Mouse (Mus musculus) mouse embryonic stem cell (cell line): ENCODE results near the gene Eddm3b.

Experiments
- in situ Hi-C, 2 experiments: fragments of 300-500 bp; cut with MboI; formaldehyde crosslinking; loops; 1 replicate in 1 of 2; 3 replicates in 1 of 2; pipeline ENCODE4 v1.14.3; 2019 to 2020; ENCODE audit warnings: low sequenced_read_pairs in 2 of 2, low pct_unique_long_range_greater_than_20kb in 1 of 2, mixed read lengths in 1 of 2; ENCODE audit not compliant: unreplicated experiment in 1 of 2

Eddm3b gene

DNA sequence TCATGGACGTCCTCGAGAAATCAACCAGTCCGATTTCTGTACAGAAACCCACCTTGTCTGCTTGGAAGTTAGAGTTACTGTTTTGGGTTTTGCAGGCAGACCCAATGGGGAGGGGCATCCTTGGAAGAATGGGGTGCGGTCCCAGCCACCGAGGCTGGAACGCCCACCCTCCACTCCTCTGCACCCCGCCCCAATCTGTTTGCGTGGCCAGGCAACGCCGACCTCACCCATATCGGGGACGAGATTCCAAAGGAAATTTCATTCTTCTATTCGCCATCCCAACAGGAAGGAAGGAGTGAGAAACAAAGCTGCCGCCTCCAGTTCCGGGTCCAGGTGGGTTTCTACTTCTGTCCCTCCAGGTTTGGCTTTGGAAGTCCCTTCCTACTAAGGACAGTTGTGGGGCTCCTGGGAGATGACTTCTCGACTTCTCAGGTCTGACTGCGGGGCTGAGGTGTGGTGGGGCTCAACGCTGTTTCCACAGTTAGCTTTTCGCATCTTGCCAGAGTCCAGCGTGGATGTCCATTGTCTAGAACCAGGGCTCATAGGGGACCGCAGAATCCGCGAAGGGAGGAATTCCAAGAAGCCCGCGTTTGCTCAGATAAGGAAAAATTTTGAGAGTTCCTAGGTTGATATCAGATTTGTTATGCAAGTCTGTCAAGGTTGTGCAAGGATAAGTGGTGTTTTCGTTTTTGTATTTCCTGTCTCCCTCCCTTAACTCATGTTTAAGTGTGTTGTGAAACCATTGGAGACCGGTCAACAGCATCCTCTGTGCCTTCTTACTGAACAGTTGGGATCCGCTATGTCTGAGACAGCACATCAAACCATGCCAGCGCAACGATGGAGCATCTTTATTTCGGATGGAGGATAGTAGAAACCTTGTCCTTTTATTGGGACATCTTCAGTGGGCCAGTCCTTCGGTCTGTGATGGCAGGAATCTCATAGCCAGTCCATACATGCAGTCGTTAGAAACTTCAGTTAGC lies 23.0 kb upstream of the Eddm3b start, which contains the start of the genes Rnase4 and Ang:
TSS of gene Rnase4 (plus strand) at position 157 of the 980 bp plus-strand sequence.
TSS of gene Ang (plus strand) at position 230 of the 980 bp plus-strand sequence.
- in situ Hi-C loops: loop anchor here in 1 of 2 experiments (10.0 kb wide), 1 partner anchor 684 kb away; the partner anchor contains the start of gene Ang4

DNA sequence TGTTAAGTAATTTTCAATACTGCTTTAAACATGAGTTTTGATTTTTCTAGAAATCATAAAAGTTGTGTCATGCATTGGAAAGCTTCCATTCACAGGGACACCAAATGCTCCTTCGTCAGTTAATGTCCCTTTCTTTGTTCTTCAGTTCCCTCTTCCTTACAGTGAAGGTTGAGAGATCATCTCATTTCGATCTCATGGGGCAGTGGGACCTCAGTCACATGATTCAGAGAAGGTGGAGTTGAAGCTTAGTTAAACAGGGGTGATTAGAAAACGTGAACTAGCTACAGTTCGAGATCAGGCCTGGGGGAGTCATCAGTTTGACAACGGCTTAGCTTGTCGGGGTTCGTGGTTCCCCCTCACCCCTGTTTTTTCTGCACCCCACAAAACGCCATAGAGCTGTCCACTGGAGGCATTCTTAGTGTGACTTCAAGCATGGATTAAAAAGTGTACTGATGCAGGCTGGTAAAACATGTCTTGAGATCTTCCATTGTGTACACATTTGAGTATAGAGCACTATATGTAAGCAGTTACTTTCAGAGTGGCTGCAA lies 22.1 kb upstream of the Eddm3b start:
- in situ Hi-C loops: loop anchor here in 1 of 2 experiments (10.0 kb wide), 1 partner anchor 683 kb away; the partner anchor contains the start of gene Ang4

DNA sequence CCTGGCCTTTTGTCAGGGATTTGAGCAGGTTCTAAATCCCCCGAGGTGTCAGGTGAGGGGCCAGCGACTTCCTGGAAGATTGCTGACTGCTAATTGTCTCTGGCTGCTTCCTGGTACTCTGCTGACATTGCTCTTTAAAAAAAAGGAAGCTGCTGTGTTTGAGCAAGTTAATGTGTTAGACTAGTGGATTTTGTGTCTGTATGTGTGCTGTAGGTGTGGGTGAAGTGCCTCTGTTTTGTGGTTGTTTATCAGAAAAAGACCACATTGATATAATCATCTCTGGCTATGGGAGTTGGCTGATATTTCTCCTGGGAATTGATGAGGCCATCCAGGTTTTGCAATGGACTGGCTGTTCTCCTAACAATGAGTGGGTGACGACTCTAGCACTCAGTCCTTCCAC lies 20.7 kb upstream of the Eddm3b start:
- in situ Hi-C loops: loop anchor here in 1 of 2 experiments (10.0 kb wide), 1 partner anchor 681 kb away; the partner anchor contains the start of gene Ang4

DNA sequence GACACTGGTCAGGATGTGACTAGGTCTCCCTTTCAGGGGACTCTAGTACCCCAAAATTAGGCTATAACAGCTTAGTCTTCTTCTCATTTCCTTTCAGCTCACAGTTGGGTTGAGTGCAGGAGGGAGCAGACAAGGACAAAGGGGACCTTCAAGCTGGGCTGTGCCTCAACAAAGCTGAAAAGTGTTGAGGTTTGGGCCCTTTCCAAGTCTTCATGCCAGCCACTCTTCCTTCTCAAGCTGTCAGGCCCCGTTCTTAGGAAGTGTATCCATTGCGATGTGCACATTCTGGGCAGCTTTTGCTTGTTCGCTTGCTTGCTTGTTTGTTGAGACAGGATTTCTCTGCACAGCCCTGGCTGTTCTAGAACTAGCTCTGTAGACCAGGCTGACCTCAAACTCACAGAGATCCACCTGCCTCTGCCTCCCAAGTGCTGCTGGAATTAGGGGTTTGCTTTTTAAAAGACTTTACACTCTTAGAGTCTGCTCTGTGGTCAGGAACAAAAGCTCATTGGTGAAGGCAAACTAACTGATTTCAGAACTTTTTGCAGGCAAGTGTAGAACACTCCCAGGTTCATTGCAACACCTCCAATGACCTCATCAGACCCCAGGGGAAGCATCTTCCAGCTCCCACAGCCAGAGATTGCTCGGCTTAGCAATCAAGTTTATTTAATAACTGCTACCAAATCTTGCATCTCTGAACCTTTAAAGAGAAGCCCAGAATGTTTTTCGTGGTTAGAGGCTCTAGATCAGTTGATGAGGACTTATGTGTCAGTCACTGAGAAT lies 19.9 kb upstream of the Eddm3b start:
- in situ Hi-C loops: loop anchor here in 1 of 2 experiments (10.0 kb wide), 1 partner anchor 681 kb away; the partner anchor contains the start of gene Ang4

DNA sequence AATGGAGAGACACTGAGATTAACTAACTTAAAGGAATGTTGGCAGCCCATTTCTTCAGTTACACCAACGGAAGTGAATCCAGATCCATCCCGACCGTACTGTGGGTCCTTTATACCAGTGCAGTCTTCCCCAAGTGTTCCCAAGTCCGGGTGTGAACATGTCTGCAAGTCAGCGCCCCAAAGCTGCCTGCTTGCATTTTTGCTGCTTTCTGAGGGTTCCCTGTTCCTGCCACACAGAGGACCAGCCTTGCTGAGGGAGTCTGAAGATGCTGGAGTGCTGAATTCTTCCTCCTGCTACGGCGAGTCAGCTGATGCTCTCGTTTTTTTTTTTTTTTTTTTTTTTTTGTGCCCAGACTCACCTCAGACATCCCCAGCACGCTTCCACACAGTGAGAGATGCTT lies 19.3 kb upstream of the Eddm3b start:
- in situ Hi-C loops: loop anchor here (5.0 to 10.0 kb wide), 2 partner anchors 677 to 680 kb away; partner anchors contain the start of gene Ang4 (in 2 of the 2)

DNA sequence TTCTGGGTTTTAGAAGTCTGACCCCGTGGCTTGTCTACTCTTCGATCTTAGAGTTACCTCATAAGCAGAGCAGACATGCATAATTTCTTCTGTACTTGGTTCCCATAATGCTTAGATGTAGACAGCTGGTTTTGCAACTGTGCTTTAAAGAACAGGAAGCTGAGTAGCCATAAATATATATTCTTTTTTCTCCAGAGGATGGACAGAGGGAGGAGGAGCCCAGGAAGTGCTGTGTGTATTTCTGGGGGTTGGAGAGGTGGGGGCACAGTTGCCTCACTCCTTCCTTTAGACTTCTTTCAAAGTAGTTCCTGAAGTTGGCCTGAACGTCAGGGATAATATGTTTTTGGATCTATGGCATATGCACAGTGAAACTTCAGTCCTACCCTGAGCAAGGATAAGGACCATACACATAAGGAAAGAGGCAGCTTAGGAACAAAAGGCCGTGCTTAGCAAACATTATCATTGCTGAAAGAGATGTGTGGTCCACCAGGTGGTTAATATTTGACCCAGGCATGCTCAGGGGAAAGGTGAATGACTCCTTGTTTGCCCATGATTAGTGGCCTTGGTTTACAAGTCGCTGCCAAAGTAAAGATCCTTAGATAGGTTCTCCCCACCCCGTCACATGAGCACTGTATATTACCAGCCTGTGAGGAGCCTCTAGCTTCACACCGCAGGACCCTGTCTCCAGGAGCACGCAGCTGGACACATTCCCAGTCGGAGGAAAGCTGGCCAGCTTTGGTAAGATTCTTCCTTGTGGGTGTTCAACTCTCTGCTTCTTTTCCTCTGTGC lies 18.3 kb upstream of the Eddm3b start:
- in situ Hi-C loops: loop anchor here (5.0 to 10.0 kb wide), 2 partner anchors 676 to 679 kb away; partner anchors contain the start of gene Ang4 (in 2 of the 2)

DNA sequence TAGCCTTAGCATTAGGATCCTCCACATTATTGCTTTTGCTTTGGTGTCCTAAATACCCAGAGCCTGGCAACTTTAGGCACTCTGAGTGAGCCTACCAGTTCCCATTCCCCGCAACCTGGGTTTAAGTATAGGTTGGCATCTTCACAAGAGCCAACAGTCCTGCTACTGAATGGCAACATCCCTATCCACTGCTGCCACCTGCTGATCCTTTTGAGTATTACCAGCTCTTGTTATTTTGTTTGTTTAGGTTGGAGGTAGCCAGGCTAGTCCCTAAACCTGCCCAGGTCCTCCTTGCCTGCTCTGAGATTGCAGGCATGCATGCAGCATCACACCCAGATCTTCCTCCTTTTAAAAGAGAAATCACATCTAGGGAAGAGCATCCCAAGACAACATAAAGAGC lies 15.9 kb upstream of the Eddm3b start:
- in situ Hi-C loops: loop anchor here (5.0 to 10.0 kb wide), 2 partner anchors 674 to 677 kb away; partner anchors contain the start of gene Ang4 (in 2 of the 2)

DNA sequence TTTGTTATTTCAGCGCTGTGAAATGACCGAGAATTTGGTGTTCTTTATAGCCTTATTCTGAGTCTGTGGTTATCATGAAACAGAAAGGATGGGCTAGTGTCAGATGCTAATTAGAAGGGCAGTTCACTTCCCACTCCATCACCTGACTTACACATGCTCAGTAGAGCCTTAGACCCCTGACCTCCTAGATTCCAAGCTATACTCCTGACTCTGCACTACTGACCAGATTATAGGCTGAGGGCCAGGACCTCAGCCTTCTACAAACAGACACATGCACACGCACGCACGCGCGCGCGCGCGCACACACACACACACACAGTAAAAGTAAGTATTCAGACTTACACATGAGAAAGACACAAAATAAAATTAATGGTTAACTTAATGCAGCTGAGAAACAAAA lies 15.3 kb upstream of the Eddm3b start:
- in situ Hi-C loops: loop anchor here (5.0 to 10.0 kb wide), 2 partner anchors 673 to 676 kb away; partner anchors contain the start of gene Ang4 (in 2 of the 2)

DNA sequence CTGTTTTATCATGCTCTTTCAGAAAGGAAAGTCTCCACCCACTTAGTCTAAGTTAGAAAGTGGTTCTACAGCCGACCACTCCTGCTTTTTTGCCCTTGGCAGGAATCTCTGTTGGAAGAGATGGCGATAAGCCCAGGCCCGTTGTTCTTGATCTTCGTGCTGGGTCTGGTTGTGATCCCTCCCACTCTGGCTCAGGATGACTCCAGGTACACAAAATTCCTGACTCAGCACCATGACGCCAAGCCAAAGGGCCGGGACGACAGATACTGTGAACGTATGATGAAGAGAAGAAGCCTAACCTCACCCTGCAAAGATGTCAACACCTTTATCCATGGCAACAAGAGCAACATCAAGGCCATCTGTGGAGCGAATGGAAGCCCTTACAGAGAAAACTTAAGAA lies 12.9 kb upstream of the Eddm3b start:
- in situ Hi-C loops: loop anchor here in 1 of 2 experiments (5.0 kb wide), 1 partner anchor 166 kb away; no protein-coding TSS in a partner anchor

DNA sequence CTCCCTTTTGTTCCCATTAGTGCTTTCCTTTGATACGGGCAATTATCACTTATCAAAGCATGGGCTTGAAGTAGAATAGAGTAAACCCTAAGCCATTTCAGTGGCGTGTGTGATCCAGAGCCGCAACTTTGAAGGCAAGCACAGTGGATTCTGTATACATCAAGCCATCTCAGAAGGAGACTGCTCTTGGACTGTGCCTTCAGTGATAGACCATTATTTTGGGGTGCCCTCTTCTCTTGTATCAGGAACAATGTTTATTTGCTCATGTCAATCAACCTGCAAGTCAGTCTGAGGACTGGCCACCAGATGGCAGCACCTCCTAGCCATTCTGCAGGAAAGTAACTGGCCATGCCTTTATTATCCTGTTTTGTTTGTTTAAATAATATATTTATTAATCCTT lies 11.0 kb upstream of the Eddm3b start:
- in situ Hi-C loops: loop anchor here in 1 of 2 experiments (5.0 kb wide), 1 partner anchor 164 kb away; no protein-coding TSS in a partner anchor

DNA sequence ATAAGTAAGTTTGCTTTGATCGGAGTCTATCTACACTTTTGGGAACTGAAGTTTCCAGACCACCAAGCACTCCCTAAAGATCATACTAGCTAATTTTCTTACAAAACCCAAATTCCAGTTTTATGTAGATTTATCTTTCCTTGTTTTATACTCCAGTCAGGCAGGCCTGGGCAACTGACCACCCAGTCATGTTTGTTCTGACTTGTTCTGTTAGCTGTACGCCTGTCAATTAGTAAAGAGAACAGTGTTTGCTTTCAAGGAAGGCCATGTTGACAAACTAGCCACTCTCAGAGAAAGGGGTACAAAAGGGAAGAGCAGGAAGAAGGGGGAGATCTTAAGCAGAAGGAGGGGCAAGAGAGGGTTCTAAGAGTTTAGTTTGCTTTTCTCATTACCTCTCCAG lies 9.9 kb upstream of the Eddm3b start:
- in situ Hi-C loops: loop anchor here in 1 of 2 experiments (5.0 kb wide), 1 partner anchor 163 kb away; no protein-coding TSS in a partner anchor

DNA sequence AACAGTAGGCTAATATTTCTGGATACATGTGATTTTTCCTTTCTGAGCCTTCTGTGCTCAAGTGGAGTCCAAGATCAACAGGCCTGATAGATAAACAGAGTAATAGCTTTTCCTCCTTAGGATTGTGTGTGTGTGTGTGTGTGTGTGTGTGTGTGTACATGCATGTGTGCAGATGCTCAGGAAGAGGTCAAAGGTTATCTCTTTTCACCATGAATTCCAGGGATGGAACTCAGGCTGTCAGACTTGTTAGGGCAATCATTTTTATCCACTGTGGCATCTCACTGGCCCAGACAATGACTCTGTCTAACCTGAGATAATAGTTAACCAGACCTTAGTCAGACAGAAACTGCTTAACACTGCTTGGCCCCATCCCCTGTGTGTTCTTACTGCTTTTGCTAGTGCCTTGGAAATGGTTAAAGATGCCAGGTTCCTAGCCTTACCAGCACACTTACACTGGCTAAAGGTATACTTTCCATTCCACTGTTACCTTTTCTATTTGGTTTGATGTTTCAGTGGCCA lies 7.7 kb upstream of the Eddm3b start:
- in situ Hi-C loops: no loop called here

DNA sequence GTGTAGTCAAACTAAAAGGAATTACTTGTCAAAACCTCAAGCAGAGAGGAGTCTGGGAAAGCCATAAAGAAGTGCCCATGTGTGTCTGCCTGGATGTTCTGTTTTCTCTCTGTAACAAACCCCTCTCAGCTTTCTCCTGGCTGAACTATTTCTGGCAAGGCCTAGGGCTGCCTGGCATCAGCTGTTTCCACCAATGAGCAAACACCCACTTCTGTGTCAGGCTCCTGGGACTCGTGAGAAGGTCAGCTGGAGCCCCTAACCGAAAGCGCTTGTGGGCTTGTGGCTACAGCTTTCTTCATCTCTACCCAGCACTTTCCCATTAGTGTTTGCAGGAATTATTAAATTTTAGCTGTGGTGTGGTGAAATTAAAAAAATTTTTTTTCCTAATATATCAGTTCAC lies 2.3 kb upstream of the Eddm3b start:
- in situ Hi-C loops: no loop called here

DNA sequence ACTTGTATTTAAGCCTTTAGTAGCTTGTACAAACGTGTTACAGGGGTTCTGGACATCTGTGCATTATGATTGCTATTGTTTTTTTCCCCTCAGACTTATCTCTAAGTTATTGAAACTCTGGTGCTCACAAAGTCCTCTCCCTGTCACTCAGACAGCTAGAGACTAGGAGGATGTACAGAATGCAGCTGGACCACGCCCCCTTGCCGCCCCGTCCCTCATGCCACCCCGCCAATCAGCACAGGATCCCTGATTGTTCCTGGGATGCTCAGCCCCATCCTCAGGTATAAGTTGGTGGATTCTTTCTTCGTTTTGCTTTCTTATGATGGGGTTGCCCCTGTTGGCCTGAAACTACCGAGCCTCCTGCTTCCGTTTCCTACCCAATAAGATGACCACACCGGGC lies 750 bp upstream of the Eddm3b start:
- in situ Hi-C loops: no loop called here

DNA sequence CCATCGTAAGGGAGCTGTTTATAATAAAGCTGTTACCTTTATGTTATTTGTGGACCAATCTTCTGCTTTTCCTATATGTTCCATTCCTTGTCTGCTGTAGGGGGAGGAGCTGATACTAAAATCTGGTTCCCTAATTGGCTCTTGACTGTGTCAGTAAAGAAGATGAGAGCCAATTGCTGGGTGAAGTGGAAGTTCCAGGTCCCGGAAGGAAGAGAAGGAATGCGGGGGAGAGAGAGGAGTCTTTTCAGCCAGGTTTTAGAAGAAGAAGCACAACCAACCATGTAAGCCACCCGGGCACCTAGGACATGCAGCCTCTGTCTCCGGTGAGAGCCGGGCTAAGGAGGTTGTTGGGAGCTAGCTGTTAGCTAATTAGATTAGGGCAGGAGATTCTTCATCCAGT lies 11.5 kb downstream of the Eddm3b start:
- in situ Hi-C loops: no loop called here

DNA sequence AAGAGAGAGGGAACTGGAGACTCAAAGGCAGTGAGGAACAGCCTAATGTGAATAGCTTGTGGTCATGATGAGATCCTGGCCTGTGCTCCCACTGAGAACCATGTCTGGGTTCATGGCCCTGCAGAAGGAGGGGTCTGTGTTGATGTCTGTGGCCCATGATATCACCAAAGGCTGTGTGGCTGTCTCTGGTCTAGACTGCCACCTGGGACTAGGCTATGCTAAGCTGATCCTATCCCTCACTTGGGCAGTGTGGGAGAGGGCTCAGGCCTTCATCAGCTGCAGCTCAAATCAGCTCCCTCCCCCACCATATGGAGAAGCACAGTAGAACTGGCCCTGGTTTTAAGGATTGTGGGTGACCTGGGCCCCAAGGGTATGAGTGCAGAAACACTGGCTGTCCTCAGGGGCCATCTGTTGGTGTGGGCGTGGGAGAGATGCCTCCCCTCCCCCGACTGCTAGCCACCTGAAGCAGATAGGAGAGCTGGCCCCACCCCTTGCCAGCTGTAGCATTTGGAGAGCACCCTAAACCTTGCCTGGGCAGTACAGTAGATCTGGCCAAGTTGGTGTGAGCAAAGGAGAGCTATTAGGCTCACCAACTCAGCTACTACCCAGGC lies 13.5 kb downstream of the Eddm3b start:
- in situ Hi-C loops: no loop called here
